Mouse (Mus musculus): ENCODE measurements around the gene Gal3st1.

DNA sequence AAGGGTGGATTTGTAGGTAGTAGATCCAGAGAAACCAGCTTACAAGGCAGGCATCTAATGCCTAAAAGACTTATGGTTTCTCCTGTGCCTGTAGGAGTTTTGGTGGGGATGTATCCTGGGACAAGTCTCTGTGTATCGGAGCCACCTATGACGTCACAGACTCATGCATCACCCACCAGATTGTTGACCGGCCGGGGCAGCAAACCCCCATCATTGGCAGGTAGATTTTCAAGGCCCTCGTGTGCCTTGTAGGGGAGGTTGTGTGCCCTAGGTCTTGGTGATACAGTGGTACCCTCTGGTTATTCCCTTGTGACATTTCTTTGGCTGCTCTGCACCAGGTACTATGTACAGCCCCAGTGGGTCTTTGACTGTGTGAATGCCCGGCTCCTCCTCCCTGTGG is 6.8 kb upstream of the Gal3st1 start, which contains the start of gene 4930556J24Rik:
- no peak for TF ChIP-seq CTCF (IDR thresholded peaks at IDR 0.05; ENCODE audit: borderline replicate concordance, insufficient read depth, low read depth, low read length)
- TF ChIP-seq POLR2A (IDR thresholded peaks at IDR 0.05; ENCODE audit: borderline replicate concordance, insufficient read depth, low read length) = no peak

Data from cerebellum, adult 2 months (tissue).